Mouse (Mus musculus) ES-E14 (cell line): ENCODE data around the gene Ntng1.

Experiments
- ZC3H11A ChIP-seq: IDR thresholded peaks from 2 replicates; pipeline ENCODE4 v1.6.1; 2012; ENCODE audit warnings: low read depth, mild to moderate bottlenecking, inconsistent platforms, low read length, borderline replicate concordance
- ZNF384 ChIP-seq: IDR thresholded peaks from 2 replicates; pipeline ENCODE4 v1.6.1; 2012; ENCODE audit warnings: low read depth, low read length, inconsistent platforms

DNA sequence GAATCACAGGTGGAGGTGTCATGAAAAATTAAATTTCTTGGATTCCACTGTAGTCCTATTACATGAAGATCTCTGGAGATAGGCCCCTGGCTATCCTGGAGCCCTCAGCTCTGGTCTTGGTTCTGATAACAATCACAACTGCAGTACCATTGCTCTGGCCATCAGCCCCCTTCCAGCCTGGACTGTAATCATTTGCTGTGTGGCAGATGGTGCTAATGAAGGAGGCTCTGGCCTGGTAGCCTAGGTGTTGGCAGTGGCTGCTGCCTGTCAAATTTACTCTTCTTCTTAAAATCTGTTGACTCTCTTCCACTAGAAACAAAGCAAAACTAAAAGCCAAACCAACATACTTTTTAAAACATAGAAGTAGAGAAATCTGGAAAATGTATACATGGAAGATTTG, 173.6 kb downstream of the Ntng1 start:
- TF ChIP-seq ZC3H11A (no peak), ZNF384 (no peak)
